ENCODE assay signal across 10 mouse cellular contexts in the genomic region with DNA sequence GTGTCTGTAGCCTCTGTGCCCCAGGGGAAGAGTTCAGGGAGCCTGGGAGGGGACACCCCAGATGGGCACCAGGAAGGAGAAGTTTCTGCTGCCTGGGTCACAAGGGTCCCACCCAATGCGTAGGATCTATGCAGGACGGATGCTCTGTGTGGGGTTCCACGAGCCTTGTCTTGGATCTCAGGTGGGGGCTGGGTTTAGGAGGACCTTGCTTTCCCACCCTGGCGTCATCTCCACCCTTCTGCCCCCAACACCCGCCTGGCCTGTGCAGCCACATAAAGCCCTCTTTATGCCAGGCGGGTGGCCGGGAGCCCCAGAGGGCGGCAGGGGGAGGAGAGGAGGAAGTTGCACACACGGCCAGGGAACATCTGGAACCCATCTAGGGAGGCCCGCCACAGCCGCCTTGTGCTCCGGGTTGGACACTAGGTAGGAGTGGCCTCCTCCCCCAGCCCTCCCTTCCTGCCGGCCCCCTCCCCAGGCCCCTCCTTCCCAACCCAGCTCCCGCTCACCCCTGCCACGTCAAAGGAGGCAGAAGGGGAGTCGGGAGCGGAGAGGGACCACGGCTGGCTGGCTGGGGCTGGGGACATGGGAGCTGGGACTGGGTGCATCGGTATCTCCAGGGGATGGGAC. TPM values are rescaled to one million over a fixed set of nuclear protein-coding genes. Genes with fewer than 3 reads are reported as not detected.
DNase-seq lines count a peak whose midpoint lies in the region; ATAC-seq lines count a peak whose summit lies in the region.
"Had no signal": no experiment of that assay in that cellular context is flagged by ENCODE, and none has a peak within 500 bp of the region (broad histone marks: within the 10 kb centered on the region; RNA-seq: fewer than 3 reads in every experiment).

No protein-coding gene starts in this region.

- peaks cover 5% of the 10 kb centered on the region; the same call in 1 of the 2 replicates for H3K27me3 ChIP-seq in hindbrain, embryonic 14.5 days (ENCODE audit: control insufficient read depth, insufficient read depth, low read length)
- peaks cover 76% of the 10 kb centered on the region for H3K27me3 ChIP-seq in liver, embryonic 13.5 days
- H3K27me3 ChIP-seq in neural tube, embryonic 12.5 days (replicated peaks) = peaks cover 24% of the 10 kb centered on the region
- H3K27me3 ChIP-seq: Patski had no signal

- H3K4me1 ChIP-seq in hindbrain, embryonic 14.5 days (replicated peaks; ENCODE audit: control insufficient read depth, insufficient read depth, low read length) = peaks cover 22% of the 10 kb centered on the region
- H3K4me1 ChIP-seq in liver, embryonic 13.5 days (replicated peaks) = peaks cover 6% of the 10 kb centered on the region; the same call in 1 of the 2 replicates
- peaks cover 20% of the 10 kb centered on the region for H3K4me1 ChIP-seq in neural tube, embryonic 12.5 days

- ATAC-seq in hindbrain, embryonic 14.5 days (ENCODE audit: low FRiP score) = no peak
- 0 out of 2 replicates have a peak, but pooled peaks have one; percentile 50 for ATAC-seq in liver, embryonic 13.5 days (ENCODE audit: low read depth)
- peak; percentile 50 for ATAC-seq in neural tube, embryonic 12.5 days (ENCODE audit: low FRiP score, low read depth)
- no peak for ATAC-seq in activated CD4-positive, CD25-positive, alpha-beta regulatory T cell, adult 4 months
- ATAC-seq: Patski had no signal

- peak overlapping the region; percentile 40 for H3K4me2 ChIP-seq in hindbrain, embryonic 14.5 days (replicated peaks)
- H3K4me2 ChIP-seq in liver, embryonic 13.5 days = peak overlapping the region; percentile 26
- H3K4me2 ChIP-seq in neural tube, embryonic 12.5 days (replicated peaks) = peak overlapping the region; percentile 52

- peak; percentile 31 for DNase-seq in right cerebral cortex, postnatal 14 days
- no peak for DNase-seq in right cerebral cortex, postnatal 36 days (ENCODE audit: low spot score in 2 of 2)
- peak; percentile 61 to 70 for DNase-seq in gastrocnemius, adult 8-10 months (ENCODE audit: low spot score in 2 of 2)
- no peak for DNase-seq in hindbrain, embryonic 14.5 days (ENCODE audit: low spot score)
- DNase-seq in liver, embryonic 13.5 days = no peak
- no peak for DNase-seq in spleen, postnatal 14 days (ENCODE audit: low spot score in 2 of 2)

- no peaks in the 10 kb centered on the region for H3K9me3 ChIP-seq in hindbrain, embryonic 14.5 days (ENCODE audit: control insufficient read depth, low read length)
- no peaks in the 10 kb centered on the region for H3K9me3 ChIP-seq in liver, embryonic 13.5 days (replicated peaks)
- H3K9me3 ChIP-seq in neural tube, embryonic 12.5 days = no peaks in the 10 kb centered on the region

- peaks cover 61% of the 10 kb centered on the region for H3K36me3 ChIP-seq in hindbrain, embryonic 14.5 days (replicated peaks; ENCODE audit: control insufficient read depth, insufficient read depth)
- H3K36me3 ChIP-seq in liver, embryonic 13.5 days = no peaks in the 10 kb centered on the region
- peaks cover 5% of the 10 kb centered on the region for H3K36me3 ChIP-seq in neural tube, embryonic 12.5 days

- 11% methylated on average over 19 of the region's 19 CpGs for WGBS in hindbrain, embryonic 14.5 days
- WGBS in liver, embryonic 13.5 days (ENCODE audit: insufficient replicate concordance) = 18% methylated on average over 19 of the region's 19 CpGs
- 5% methylated on average over 19 of the region's 19 CpGs for WGBS in neural tube, embryonic 12.5 days

- peak overlapping the region; percentile 14 for H3K4me3 ChIP-seq in hindbrain, embryonic 14.5 days (replicated peaks; ENCODE audit: low read length)
- peak overlapping the region; percentile 29; the same call in 1 of the 2 replicates for H3K4me3 ChIP-seq in liver, embryonic 13.5 days (replicated peaks)
- H3K4me3 ChIP-seq in neural tube, embryonic 12.5 days = peak overlapping the region; percentile 23

- peak overlapping the region; percentile 20; the same call in 1 of the 2 replicates for H3K9ac ChIP-seq in hindbrain, embryonic 14.5 days
- no peak overlapping the region for H3K9ac ChIP-seq in liver, embryonic 13.5 days
- H3K9ac ChIP-seq in neural tube, embryonic 12.5 days = peak overlapping the region; percentile 52

- peak overlapping the region; percentile 26; the same call in 1 of the 2 replicates for H3K27ac ChIP-seq in hindbrain, embryonic 14.5 days
- no peak overlapping the region for H3K27ac ChIP-seq in liver, embryonic 13.5 days
- 0 out of 2 replicates have a peak overlapping the region, but pooled peaks have one; percentile 15 for H3K27ac ChIP-seq in neural tube, embryonic 12.5 days

RNA-seq across cellular contexts. Expression of a gene that starts 30.0 kb away (rescaled TPM):
- total RNA-seq in gastrocnemius, adult 8-10 months (2022) = 100 to 1,000 TPM; 137 to 150 (median 140) TPM
- 192 and 221 TPM in 2 replicates for polyA plus RNA-seq in hindbrain, embryonic 14.5 days (2014; fragmentation: Nextera tagmentation; extraction: Ambion mirVana)
- polyA plus RNA-seq in liver, embryonic 13.5 days (2015; fragmentation: Nextera tagmentation; extraction: Ambion mirVana) = 218 and 237 TPM in 2 replicates
- 351 and 444 TPM in 2 replicates for polyA plus RNA-seq in neural tube, embryonic 12.5 days (2016; fragmentation: Nextera tagmentation; extraction: Ambion mirVana)
- polyA plus RNA-seq in activated CD4-positive, CD25-positive, alpha-beta regulatory T cell, adult 4 months (2017; shearing (Covaris generic)) = 100 to 1,000 TPM; 133 to 252 TPM

RNA-seq across cellular contexts. Expression of a gene that starts 30.7 kb away (rescaled TPM):
- 10 to 100 TPM; 50.1 to 62.3 (median 53.8) TPM for total RNA-seq in gastrocnemius, adult 8-10 months (2022)
- polyA plus RNA-seq in hindbrain, embryonic 14.5 days (2014; fragmentation: Nextera tagmentation; extraction: Ambion mirVana) = 26.4 and 29.6 TPM in 2 replicates
- polyA plus RNA-seq in liver, embryonic 13.5 days (2015; fragmentation: Nextera tagmentation; extraction: Ambion mirVana) = 7.4 and 8.7 TPM in 2 replicates
- 29.2 and 32.4 TPM in 2 replicates for polyA plus RNA-seq in neural tube, embryonic 12.5 days (2016; fragmentation: Nextera tagmentation; extraction: Ambion mirVana)
- polyA plus RNA-seq in activated CD4-positive, CD25-positive, alpha-beta regulatory T cell, adult 4 months (2017; shearing (Covaris generic)) = 10 to 100 TPM; 14.9 to 18.3 TPM

RNA-seq across cellular contexts. Expression of a gene that starts 34.2 kb away (rescaled TPM):
- total RNA-seq in gastrocnemius, adult 8-10 months (2022) = 10 to 100 TPM; 18.3 to 28.1 (median 25.8) TPM
- 47.5 and 49.1 TPM in 2 replicates for polyA plus RNA-seq in hindbrain, embryonic 14.5 days (2014; fragmentation: Nextera tagmentation; extraction: Ambion mirVana)
- 14.8 and 21.1 TPM in 2 replicates for polyA plus RNA-seq in liver, embryonic 13.5 days (2015; fragmentation: Nextera tagmentation; extraction: Ambion mirVana)
- polyA plus RNA-seq in neural tube, embryonic 12.5 days (2016; fragmentation: Nextera tagmentation; extraction: Ambion mirVana) = 55.8 and 57.6 TPM in 2 replicates
- 10 to 100 TPM; 38.8 to 51.6 TPM for polyA plus RNA-seq in activated CD4-positive, CD25-positive, alpha-beta regulatory T cell, adult 4 months (2017; shearing (Covaris generic))

RNA-seq across cellular contexts. Expression of a gene that starts 35.2 kb away (rescaled TPM):
- 1 to 10 TPM; 2.6 to 5.9 (median 3.9) TPM for total RNA-seq in gastrocnemius, adult 8-10 months (2022)
- polyA plus RNA-seq in hindbrain, embryonic 14.5 days (2014; fragmentation: Nextera tagmentation; extraction: Ambion mirVana) = 123 and 132 TPM in 2 replicates
- polyA plus RNA-seq in liver, embryonic 13.5 days (2015; fragmentation: Nextera tagmentation; extraction: Ambion mirVana) = 0.65 and 0.81 TPM in 2 replicates
- 35.4 and 41.1 TPM in 2 replicates for polyA plus RNA-seq in neural tube, embryonic 12.5 days (2016; fragmentation: Nextera tagmentation; extraction: Ambion mirVana)
- polyA plus RNA-seq in activated CD4-positive, CD25-positive, alpha-beta regulatory T cell, adult 4 months (2017; shearing (Covaris generic)) = not detected
- total RNA-seq: neutrophil, adult 5-6 weeks had no signal

RNA-seq across cellular contexts. Expression of a gene that starts 57.9 kb away (rescaled TPM):
- 10 to 100 TPM; 10.1 to 10.9 (median 10.7) TPM for total RNA-seq in gastrocnemius, adult 8-10 months (2022)
- 76.0 and 86.5 TPM in 2 replicates for polyA plus RNA-seq in hindbrain, embryonic 14.5 days (2014; fragmentation: Nextera tagmentation; extraction: Ambion mirVana)
- 28.0 and 30.1 TPM in 2 replicates for polyA plus RNA-seq in liver, embryonic 13.5 days (2015; fragmentation: Nextera tagmentation; extraction: Ambion mirVana)
- polyA plus RNA-seq in neural tube, embryonic 12.5 days (2016; fragmentation: Nextera tagmentation; extraction: Ambion mirVana) = 74.0 and 74.8 TPM in 2 replicates
- 10 to 100 TPM; 30.4 to 34.4 TPM for polyA plus RNA-seq in activated CD4-positive, CD25-positive, alpha-beta regulatory T cell, adult 4 months (2017; shearing (Covaris generic))

Comparison
In these comparisons a context has a peak if more than half of its experiments do, and no peak if none do; other contexts are left out.
1. DNase-seq: peak in right cerebral cortex, postnatal 14 days (single experiment) and gastrocnemius, adult 8-10 months (2 of 2); none in right cerebral cortex, postnatal 36 days (0 of 2), hindbrain, embryonic 14.5 days (single experiment), liver, embryonic 13.5 days (single experiment) and spleen, postnatal 14 days (0 of 2).
2. ATAC-seq: peak in liver, embryonic 13.5 days (single experiment) and neural tube, embryonic 12.5 days (single experiment); none in hindbrain, embryonic 14.5 days (single experiment) and activated CD4-positive, CD25-positive, alpha-beta regulatory T cell, adult 4 months (single experiment).
3. Peak in every context shown above with its lines, with median percentiles within 50 percentile points of each other: H3K4me2 ChIP-seq and H3K4me3 ChIP-seq.